Mouse (Mus musculus) heart, postnatal 0 days (tissue): ENCODE measurements around the gene Ggn. TPM values are rescaled to one million over a fixed set of nuclear protein-coding genes. Genes with fewer than 3 reads are reported as not detected.
A peak's percentile ranks its signal among the peaks of the same experiment; 100 is the strongest.

ENCODE experiments used
- ATAC-seq: fragments of 200-750 bp; cut with Nextera tagmentation; 2 replicates; pipeline ENCODE4 v1.8.0; 2017; ENCODE audit warnings: low read depth, moderate number of reproducible peaks, moderate library complexity; ENCODE audit not compliant: insufficient read depth
- DNase-seq: peaks from one replicate; pipeline ENCODE4 v3.0.0-alpha.2; 2016; ENCODE audit warnings: low spot score
- H3K27ac ChIP-seq: fragments of 300-500 bp; sonication (generic); 2 replicates; pipeline ENCODE4 v1.5.1; 2014; ENCODE audit warnings: low read depth, mild to moderate bottlenecking
- H3K27me3 ChIP-seq: fragments of 300-500 bp; sonication (generic); 2 replicates; pipeline ENCODE4 v1.6.1; 2014; ENCODE audit warnings: low read length, mixed read lengths; ENCODE audit not compliant: control insufficient read depth, insufficient read depth
- H3K36me3 ChIP-seq: fragments of 300-500 bp; sonication (generic); replicated peaks from 2 replicates; pipeline ENCODE4 v1.6.1; 2014; ENCODE audit warnings: low read length, mixed read lengths; ENCODE audit not compliant: control insufficient read depth, insufficient read depth
- H3K4me1 ChIP-seq: fragments of 300-500 bp; sonication (generic); 2 replicates; pipeline ENCODE4 v1.6.1; 2014; ENCODE audit warnings: antibody characterized with exemption; ENCODE audit not compliant: control insufficient read depth, insufficient read depth
- H3K4me2 ChIP-seq: fragments of 300-500 bp; sonication (generic); 2 replicates; pipeline ENCODE4 v1.6.1; 2014; ENCODE audit warnings: low read depth, mild to moderate bottlenecking, low read length, moderate library complexity
- H3K4me3 ChIP-seq: fragments of 300-500 bp; sonication (generic); 2 replicates; pipeline ENCODE4 v1.5.1; 2014; ENCODE audit warnings: low read depth, low read length
- H3K9ac ChIP-seq: fragments of 300-500 bp; sonication (generic); replicated peaks from 2 replicates; pipeline ENCODE4 v1.6.1; 2014; ENCODE audit warnings: low read depth, low read length, mixed read lengths
- H3K9me3 ChIP-seq: fragments of 300-500 bp; sonication (generic); replicated peaks from 2 replicates; pipeline ENCODE4 v1.6.1; 2016; ENCODE audit warnings: low read length; ENCODE audit not compliant: control insufficient read depth
- CTCF ChIP-seq: IDR thresholded peaks from 2 replicates; pipeline ENCODE4 v1.5.1; 2016; ENCODE audit warnings: antibody characterized with exemption, control low read depth, low read depth
- EP300 ChIP-seq: IDR thresholded peaks from 2 replicates; pipeline ENCODE4 v1.6.1; 2016; ENCODE audit warnings: antibody characterized with exemption, low read depth
- WGBS: fragments of 180-500 bp; shearing (Covaris S2); extraction: QIAGEN DNeasy Blood & Tissue Kit; methylation state at CpG from one replicate; pipeline ENCODE4 v1.1.7; 2014; 5-methylcytosine and 5-hydroxymethylcytosine counted together
- polyA plus RNA-seq: library from polyadenylated mRNA; unstranded; fragments of >200 nt; fragmentation: Nextera tagmentation; extraction: Ambion mirVana; gene quantifications from 2 replicates; pipeline ENCODE4 v1.2.1, GENCODE M21; 2015
- total RNA-seq: library from RNA; depleted of rRNA; stranded (reverse); fragments of >200 nt; gene quantifications from 2 replicates; pipeline ENCODE4 v1.2.3, GENCODE M21; 2014; ENCODE audit warnings: low replicate concordance

Ggn gene
- total and polyA plus RNA-seq, 2 experiments from 2014 or later, result 0.14 TPM; not detected in 1

GRCm38 (mm10) chr7:29171562-29172097 is 1.6 kb downstream of the Ggn start:
- peak overlapping the region; percentile 59 for H3K4me3 ChIP-seq
- peak overlapping the region; percentile 66 for H3K4me2 ChIP-seq
- H3K27ac ChIP-seq, result no peak overlapping the region
- H3K9ac ChIP-seq, result peak overlapping the region; percentile 15; the same call in 1 of the 2 replicates
- H3K27me3 ChIP-seq, result peaks cover 50% of the 10 kb centered on the region
- TF ChIP-seq EP300 (no peak), CTCF (no peak)
- peaks cover 16% of the 10 kb centered on the region for H3K4me1 ChIP-seq
- DNase-seq (no peak), ATAC-seq (no peak)
- peaks cover 34% of the 10 kb centered on the region for H3K36me3 ChIP-seq
- no peaks in the 10 kb centered on the region for H3K9me3 ChIP-seq
- 9% methylated on average over 34 of the region's 34 CpGs for WGBS

DNA sequence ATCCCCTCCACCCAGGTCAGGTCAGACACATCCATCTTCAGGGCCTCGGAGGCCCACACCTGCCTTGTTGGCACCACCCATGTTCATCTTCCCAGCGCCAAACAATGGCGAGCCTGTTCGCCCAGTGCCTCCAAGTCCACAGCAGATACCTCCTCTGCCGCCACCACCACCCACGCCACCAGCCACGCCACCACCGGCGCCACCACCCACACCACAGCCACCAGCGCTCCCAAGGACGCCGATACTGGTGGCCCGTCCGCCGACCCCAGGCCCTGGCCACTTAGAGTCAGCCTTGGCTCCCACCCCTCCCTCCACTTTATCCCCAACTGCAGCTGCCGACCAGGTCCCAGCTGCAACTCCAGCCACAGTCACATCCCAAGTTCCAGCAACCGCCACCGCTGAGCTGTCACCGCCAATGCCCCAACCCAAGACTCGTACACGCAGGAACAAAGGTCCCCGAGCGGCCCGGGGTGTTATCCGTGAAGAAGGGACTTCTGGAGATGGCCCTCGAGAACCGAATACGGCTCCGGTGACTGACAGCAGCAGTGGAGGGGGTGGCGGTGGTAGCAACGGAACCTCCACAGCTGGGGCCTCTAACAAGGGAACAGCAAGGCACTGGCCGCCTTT is 2.5 kb downstream of the Ggn start:
- no peak overlapping the region for H3K9ac ChIP-seq
- H3K4me1 ChIP-seq, result peaks cover 16% of the 10 kb centered on the region
- no peak overlapping the region for H3K4me2 ChIP-seq
- no peak overlapping the region for H3K27ac ChIP-seq
- WGBS, result 49% methylated on average over 31 of the region's 32 CpGs
- H3K9me3 ChIP-seq, result no peaks in the 10 kb centered on the region
- no peak overlapping the region for H3K4me3 ChIP-seq
- DNase-seq, result no peak
- ATAC-seq, result no peak
- H3K36me3 ChIP-seq, result peaks cover 41% of the 10 kb centered on the region
- TF ChIP-seq EP300 (no peak), CTCF (no peak)
- peaks cover 46% of the 10 kb centered on the region for H3K27me3 ChIP-seq

DNA sequence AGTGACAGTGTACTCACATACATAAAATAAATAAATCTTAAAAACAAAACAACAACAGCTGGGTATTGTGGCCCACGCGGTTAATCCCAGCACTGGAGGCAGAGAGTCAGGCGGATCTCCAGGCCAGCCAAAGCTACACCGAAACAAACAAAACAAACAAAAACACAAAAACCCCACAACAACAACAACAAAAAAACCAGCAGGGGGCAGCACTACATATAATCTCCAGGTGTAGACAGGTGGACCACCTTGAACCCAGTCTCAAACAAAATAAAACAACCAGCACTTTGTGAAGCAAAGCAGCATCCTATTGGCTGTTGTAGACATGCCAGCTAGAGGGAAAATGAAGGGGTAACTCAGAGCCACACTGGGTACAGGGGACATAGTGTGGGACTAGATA is 8.1 kb downstream of the Ggn start:
- no peaks in the 10 kb centered on the region for H3K9me3 ChIP-seq
- 0 out of 2 replicates have a peak, but pooled peaks cover 5% of the 10 kb centered on the region for H3K27me3 ChIP-seq
- peaks cover 14% of the 10 kb centered on the region for H3K4me1 ChIP-seq
- DNase-seq, result no peak
- H3K4me2 ChIP-seq, result no peak overlapping the region
- H3K4me3 ChIP-seq, result no peak overlapping the region
- TF ChIP-seq CTCF (no peak), EP300 (no peak)
- H3K9ac ChIP-seq, result no peak overlapping the region
- ATAC-seq, result no peak
- WGBS, result 88% methylated on average over 4 of the region's 4 CpGs
- H3K36me3 ChIP-seq, result peaks cover 41% of the 10 kb centered on the region
- H3K27ac ChIP-seq, result no peak overlapping the region

- no peaks in the 10 kb centered on the region for H3K27me3 ChIP-seq
- peak overlapping the region; percentile 85 for H3K27ac ChIP-seq
- peak overlapping the region; percentile 89 for H3K4me2 ChIP-seq
- peaks cover 30% of the 10 kb centered on the region for H3K36me3 ChIP-seq
- TF ChIP-seq CTCF, result no peak
- TF ChIP-seq EP300, result no peak
- H3K9me3 ChIP-seq, result no peaks in the 10 kb centered on the region
- H3K9ac ChIP-seq, result peak overlapping the region; percentile 89
- 16% methylated on average over 7 of the region's 7 CpGs for WGBS
- ATAC-seq (no peak), DNase-seq (peak; percentile 40)
- H3K4me1 ChIP-seq, result peaks cover 14% of the 10 kb centered on the region
- peak overlapping the region; percentile 94 for H3K4me3 ChIP-seq
Measured at GRCm38 (mm10) chr7:29179323-29179722, 9.3 kb downstream of the Ggn start.

GRCm38 (mm10) chr7:29180077-29180853 is 10.3 kb downstream of the Ggn start, which contains the start of gene Psmd8:
Psmd8 (minus strand) TSS chr7:29180701.
- TF ChIP-seq EP300 (peak; percentile 47; the same call in 1 of the 2 replicates), CTCF (peak; percentile 54)
- H3K4me3 ChIP-seq, result peak within 1 kb of the TSS; percentile 94
- H3K27ac ChIP-seq, result peak within 1 kb of the TSS; percentile 85
- H3K9me3 ChIP-seq, result no peaks in the 10 kb centered on the region
- H3K4me1 ChIP-seq, result peaks cover 14% of the 10 kb centered on the region
- H3K27me3 ChIP-seq, result no peaks in the 10 kb centered on the region
- peaks cover 20% of the 10 kb centered on the region for H3K36me3 ChIP-seq
- DNase-seq, result peak; percentile 99
- H3K9ac ChIP-seq, result peak within 1 kb of the TSS; percentile 89
- under 1% methylated on average over 62 of the region's 62 CpGs for WGBS
- ATAC-seq, result peak; percentile 97
- H3K4me2 ChIP-seq, result peak within 1 kb of the TSS; percentile 89
